Mouse (Mus musculus) hindbrain, embryonic 12.5 days (tissue): ENCODE results near the gene Olfr980. TPM values are rescaled to one million over a fixed set of nuclear protein-coding genes. Genes with fewer than 3 reads are reported as not detected.
"Not testable (repeated sequence)": the region's sequence is repeated elsewhere in the genome, so short reads cannot be mapped to it uniquely, and the experiment has no call there.

Experiments
- ATAC-seq: fragments of 200-750 bp; cut with Nextera tagmentation; 2 replicates; pipeline ENCODE4 v1.8.0; 2017; ENCODE audit warnings: moderate TSS enrichment; ENCODE audit not compliant: low FRiP score
- H3K27ac ChIP-seq: fragments of 300-500 bp; sonication (generic); 2 replicates; pipeline ENCODE4 v1.5.1; 2016; ENCODE audit warnings: mild to moderate bottlenecking
- H3K27me3 ChIP-seq: fragments of 300-500 bp; sonication (generic); 2 replicates; pipeline ENCODE4 v1.6.1; 2016; ENCODE audit warnings: mild to moderate bottlenecking
- H3K36me3 ChIP-seq: fragments of 300-500 bp; sonication (generic); 2 replicates; pipeline ENCODE4 v1.6.1; 2016; ENCODE audit warnings: mild to moderate bottlenecking
- H3K4me1 ChIP-seq: fragments of 300-500 bp; sonication (generic); 2 replicates; pipeline ENCODE4 v1.6.1; 2016
- H3K4me2 ChIP-seq: fragments of 300-500 bp; sonication (generic); replicated peaks from 2 replicates; pipeline ENCODE4 v1.6.1; 2016; ENCODE audit warnings: mild to moderate bottlenecking
- H3K4me3 ChIP-seq: fragments of 300-500 bp; sonication (generic); 2 replicates; pipeline ENCODE4 v1.5.1; 2016; ENCODE audit warnings: mild to moderate bottlenecking
- H3K9ac ChIP-seq: fragments of 300-500 bp; sonication (generic); 2 replicates; pipeline ENCODE4 v1.6.1; 2016; ENCODE audit warnings: mild to moderate bottlenecking, moderate library complexity
- H3K9me3 ChIP-seq: fragments of 300-500 bp; sonication (generic); replicated peaks from 2 replicates; pipeline ENCODE4 v1.6.1; 2016; ENCODE audit warnings: mild to moderate bottlenecking
- WGBS: fragments of 180-500 bp; shearing (Covaris S2); methylation state at CpG from one replicate; pipeline ENCODE4 v1.1.7; 2016; 5-methylcytosine and 5-hydroxymethylcytosine counted together
- polyA plus RNA-seq: library from polyadenylated mRNA; unstranded; fragments of >200 nt; fragmentation: Nextera tagmentation; extraction: Ambion mirVana; gene quantifications from 2 replicates; pipeline ENCODE4 v1.2.1, GENCODE M21; 2016

The Olfr980 gene
- polyA plus RNA-seq: not detected in 2 replicates

- Histone ChIP-seq H3K9me3 (no peaks in the 10 kb centered on the region), H3K27me3 (no peaks in the 10 kb centered on the region), H3K4me1 (no peaks in the 10 kb centered on the region), H3K4me3 (no peak within 1 kb of the TSS), H3K9ac (no peak within 1 kb of the TSS), H3K4me2 (no peak within 1 kb of the TSS), H3K36me3 (no peaks in the 10 kb centered on the region), H3K27ac (no peak within 1 kb of the TSS)
- 83% methylated on average over 1 of the region's 1 CpGs for WGBS
- ATAC-seq: no peak
These were observed at the start of gene Olfr980 for GRCm38 (mm10) chr9:40009482-40009881. Olfr980 (minus strand) TSS chr9:40009582.

DNA sequence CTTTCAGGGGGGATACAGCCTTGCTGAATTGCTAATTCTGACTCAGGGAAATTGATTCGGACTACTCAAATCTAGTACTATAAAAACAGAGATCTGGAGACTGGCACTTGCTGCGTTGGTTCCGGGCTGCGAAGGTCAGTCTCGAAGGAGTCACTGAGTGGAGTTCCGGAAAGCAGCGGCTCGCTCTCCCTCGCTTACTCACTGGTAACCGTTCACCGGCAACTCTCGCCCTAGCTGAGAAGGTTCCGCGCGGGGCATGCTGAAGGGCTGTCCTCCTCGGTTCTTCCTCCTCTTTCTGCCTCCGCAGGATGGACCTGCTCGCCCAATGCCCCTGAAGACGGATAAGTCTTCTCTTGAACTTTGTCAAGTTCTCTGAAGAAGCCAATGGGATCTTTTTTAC is 40.8 kb upstream of the Olfr980 start:
- Histone ChIP-seq H3K4me1 (no peaks in the 10 kb centered on the region), H3K36me3 (no peaks in the 10 kb centered on the region), H3K4me3 (no peak overlapping the region), H3K27ac (no peak overlapping the region), H3K9me3 (no peaks in the 10 kb centered on the region), H3K4me2 (no peak overlapping the region), H3K27me3 (no peaks in the 10 kb centered on the region), H3K9ac (no peak overlapping the region)
- 94% methylated on average over 19 of the region's 19 CpGs for WGBS
- no peak for ATAC-seq

GRCm38 (mm10) chr9:40021164-40021563 is 11.8 kb upstream of the Olfr980 start, which contains the start of gene Olfr981:
Olfr981 (plus strand) TSS chr9:40021464.
- H3K4me1 ChIP-seq: no peaks in the 10 kb centered on the region
- H3K27me3 ChIP-seq: no peaks in the 10 kb centered on the region
- H3K4me2 ChIP-seq: no peak within 1 kb of the TSS
- no peak within 1 kb of the TSS for H3K4me3 ChIP-seq
- no peak within 1 kb of the TSS for H3K27ac ChIP-seq
- ATAC-seq: no peak
- whole genome bisulfite sequencing: 71% methylated on average over 2 of the region's 2 CpGs
- H3K36me3 ChIP-seq: no peaks in the 10 kb centered on the region
- no peak within 1 kb of the TSS for H3K9ac ChIP-seq
- H3K9me3 ChIP-seq: no peaks in the 10 kb centered on the region

- 81% methylated on average over 1 of the region's 1 CpGs for WGBS
- no peak for ATAC-seq
- H3K27me3 ChIP-seq: no peaks in the 10 kb centered on the region
These were observed 6.0 kb downstream of the Olfr980 start, which contains the start of gene Olfr979 for GRCm38 (mm10) chr9:40003365-40003764. Olfr979 (minus strand) TSS chr9:40003465.

DNA sequence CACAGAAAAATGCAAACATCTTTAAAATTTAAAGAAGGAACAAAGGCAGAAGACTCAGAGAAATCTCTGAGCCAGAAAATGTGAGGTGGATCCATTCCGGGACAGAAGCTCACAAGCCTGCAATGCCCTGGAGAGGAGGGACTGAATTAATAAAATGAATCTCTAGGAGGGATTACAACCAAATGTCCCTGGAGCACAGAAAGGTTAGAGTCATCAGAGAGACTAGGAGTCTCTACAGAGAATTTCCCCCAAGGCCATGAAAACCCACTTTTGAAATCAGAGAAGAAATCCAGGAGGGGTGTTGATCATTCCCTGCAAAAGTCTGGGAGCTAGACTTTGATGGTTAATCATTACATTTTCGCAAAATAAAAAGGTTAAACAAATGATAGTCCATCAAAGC is 17.6 kb downstream of the Olfr980 start, which contains the start of gene Olfr978:
TSS of gene Olfr978 (plus strand) at position 301 of the 400 bp plus-strand sequence.
- Histone ChIP-seq H3K4me2 (no peak within 1 kb of the TSS), H3K9ac (no peak within 1 kb of the TSS), H3K27me3 (no peaks in the 10 kb centered on the region), H3K36me3 (no peaks in the 10 kb centered on the region), H3K4me1 (no peaks in the 10 kb centered on the region), H3K9me3 (no peaks in the 10 kb centered on the region), H3K4me3 (no peak within 1 kb of the TSS), H3K27ac (no peak within 1 kb of the TSS)
- ATAC-seq: no peak
- 80% methylated on average over 2 of the region's 2 CpGs for WGBS

More at GRCm38 (mm10) chr9:40003365-40003764, 6.0 kb downstream of the Olfr980 start, which contains the start of gene Olfr979:
- Histone ChIP-seq H3K36me3 (no peaks in the 10 kb centered on the region), H3K27ac (no peak within 1 kb of the TSS), H3K4me2 (no peak within 1 kb of the TSS), H3K9me3 (no peaks in the 10 kb centered on the region), H3K4me3 (no peak within 1 kb of the TSS), H3K9ac (no peak within 1 kb of the TSS), H3K4me1 (no peaks in the 10 kb centered on the region)

GRCm38 (mm10) chr9:39976581-39977145 is 32.7 kb downstream of the Olfr980 start:
- H3K27ac ChIP-seq, H3K9ac ChIP-seq, H3K36me3 ChIP-seq, H3K4me1 ChIP-seq, ATAC-seq, H3K4me3 ChIP-seq, H3K4me2 ChIP-seq, H3K9me3 ChIP-seq, H3K27me3 ChIP-seq: not testable (repeated sequence)
- 92% methylated on average over 1 of the region's 1 CpGs for WGBS

GRCm38 (mm10) chr9:39961033-39961432 is 48.3 kb downstream of the Olfr980 start, which contains the start of gene Olfr976:
Olfr976 (minus strand) TSS chr9:39961133.
- H3K4me3 ChIP-seq, H3K9me3 ChIP-seq, H3K27me3 ChIP-seq, H3K36me3 ChIP-seq, H3K27ac ChIP-seq, ATAC-seq, H3K4me1 ChIP-seq, H3K9ac ChIP-seq, H3K4me2 ChIP-seq: not testable (repeated sequence)
- WGBS: 85% methylated on average over 8 of the region's 9 CpGs

Other genes with a start within 250 kb of the Olfr980 start
- gene Olfr968, start 226.3 kb downstream of the Olfr980 start, polyA plus RNA-seq: not detected in 2 replicates
- not detected in 2 replicates for gene Olfr969, start 218.6 kb downstream of the Olfr980 start, polyA plus RNA-seq
- gene Olfr970, start 200.7 kb downstream of the Olfr980 start, polyA plus RNA-seq: not detected in 2 replicates
- not detected in 2 replicates for gene Olfr971, start 172.7 kb downstream of the Olfr980 start, polyA plus RNA-seq
- gene Olfr972, start 143.2 kb downstream of the Olfr980 start, polyA plus RNA-seq: not detected in 2 replicates
- not detected in 2 replicates for gene Olfr229, start 102.2 kb downstream of the Olfr980 start, polyA plus RNA-seq
- gene Olfr974, start 72.1 kb downstream of the Olfr980 start, polyA plus RNA-seq: not detected in 2 replicates
- gene Olfr975, start 57.5 kb downstream of the Olfr980 start, polyA plus RNA-seq: not detected in 2 replicates
- gene Olfr976, start 48.4 kb downstream of the Olfr980 start, polyA plus RNA-seq: not detected in 2 replicates
- gene Olfr978, start 17.5 kb downstream of the Olfr980 start, polyA plus RNA-seq: not detected in 2 replicates
- gene Olfr979, start 6.1 kb downstream of the Olfr980 start, polyA plus RNA-seq: not detected in 2 replicates
- not detected in 2 replicates for gene Olfr981, start 11.9 kb upstream of the Olfr980 start, polyA plus RNA-seq
- not detected in 2 replicates for gene Olfr982, start 64.2 kb upstream of the Olfr980 start, polyA plus RNA-seq
- gene Olfr983, start 84.0 kb upstream of the Olfr980 start, polyA plus RNA-seq: 0.03 TPM in 1 of 2 replicates, not detected in the other
- gene Olfr984, start 104.6 kb upstream of the Olfr980 start, polyA plus RNA-seq: not detected in 2 replicates
- not detected in 2 replicates for gene Olfr985, start 120.6 kb upstream of the Olfr980 start, polyA plus RNA-seq
- not detected in 2 replicates for gene Tmem225, start 138.5 kb upstream of the Olfr980 start, polyA plus RNA-seq
- not detected in 2 replicates for gene Olfr986, start 171.3 kb upstream of the Olfr980 start, polyA plus RNA-seq
- gene Zfp202, start 182.7 kb upstream of the Olfr980 start, polyA plus RNA-seq: 9.0 and 9.9 TPM in 2 replicates